Mouse (Mus musculus): ENCODE measurements around the gene Adh4. TPM values are rescaled to one million over a fixed set of nuclear protein-coding genes. Genes with fewer than 3 reads are reported as not detected.
A peak's percentile ranks its signal among the peaks of the same experiment; 100 is the strongest.
"Not testable (repeated sequence)": the region's sequence is repeated elsewhere in the genome, so short reads cannot be mapped to it uniquely, and the experiment has no call there.

The Adh4 gene
- total RNA-seq (2021): not detected
- long read RNA-seq, experiment 1: 0 reads
- long read RNA-seq, experiment 2: 0 reads

DNA sequence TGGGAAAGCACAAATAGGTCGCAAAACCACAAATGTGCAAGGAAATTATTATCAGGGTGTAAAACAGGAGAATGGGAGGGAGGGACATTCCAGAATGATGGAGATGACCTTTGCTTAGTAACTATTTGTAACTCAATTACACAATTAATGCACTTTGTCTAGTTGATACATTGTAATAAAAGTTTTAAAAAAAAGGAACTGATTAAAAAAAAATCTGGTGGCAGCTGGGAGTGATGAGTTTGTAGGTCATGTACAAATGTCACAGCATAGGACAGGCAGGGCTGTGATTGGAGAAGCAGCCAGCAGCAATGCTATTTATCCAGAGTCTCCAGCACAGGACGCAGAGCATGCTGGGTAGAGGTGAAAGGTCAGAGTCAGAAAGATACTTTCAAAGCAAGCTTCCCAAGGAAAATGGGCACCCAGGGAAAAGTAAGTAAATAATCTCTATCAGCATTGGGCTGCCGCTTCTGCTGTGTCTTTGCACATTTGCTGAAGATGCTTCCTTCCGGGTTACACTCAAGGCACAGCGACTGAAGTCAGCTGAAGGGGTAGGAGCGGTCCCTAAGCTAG, at the start of gene Adh4:
Adh4 (plus strand) TSS at position 346 of the 570 bp plus-strand sequence.
- intact Hi-C loops (cut with DNase I): no loop called here
- DNase-seq: no peak

DNA sequence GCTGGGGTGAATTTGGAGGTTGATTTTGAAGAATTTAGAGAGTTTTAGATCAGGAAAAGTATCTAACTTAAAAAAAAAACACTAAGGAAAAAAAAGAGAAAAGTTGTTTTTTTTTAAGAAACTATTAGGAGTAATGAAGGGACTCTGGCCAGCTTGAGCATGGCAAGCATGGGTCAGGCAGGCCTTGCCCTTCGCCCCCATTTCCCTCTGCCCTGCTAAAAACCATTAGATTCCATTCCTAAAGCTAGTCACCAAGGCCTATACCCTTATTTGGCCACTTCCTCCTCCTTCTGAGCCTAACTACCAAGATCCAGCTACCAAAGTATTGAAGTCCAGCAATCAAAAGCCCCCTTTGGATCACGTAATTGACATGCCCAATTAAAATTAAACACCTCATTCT, 49.1 kb upstream of the Adh4 start:
- DNase-seq: no peak
- intact Hi-C loops (cut with DNase I): no loop called here

DNA sequence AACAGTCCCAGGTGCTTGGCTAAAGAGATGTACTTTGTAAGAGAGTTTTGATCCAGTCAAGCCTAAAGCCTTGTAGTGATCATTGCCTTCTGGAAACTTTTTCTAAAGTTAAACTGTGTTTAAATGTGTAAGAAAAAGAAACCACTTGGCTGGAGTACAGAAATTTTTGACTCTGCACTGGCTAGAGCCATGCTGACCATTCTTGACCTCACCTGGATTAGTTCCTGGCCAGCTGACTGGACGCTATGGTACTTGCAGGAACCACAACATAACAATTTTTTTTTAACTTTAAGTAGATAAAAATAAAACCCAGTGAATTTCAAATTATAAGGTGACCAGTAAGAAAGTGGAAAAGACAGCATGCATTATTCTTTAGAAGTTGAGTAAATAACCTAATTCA, 45.7 kb upstream of the Adh4 start:
- intact Hi-C loops (cut with DNase I): no loop called here
- no peak for DNase-seq

DNA sequence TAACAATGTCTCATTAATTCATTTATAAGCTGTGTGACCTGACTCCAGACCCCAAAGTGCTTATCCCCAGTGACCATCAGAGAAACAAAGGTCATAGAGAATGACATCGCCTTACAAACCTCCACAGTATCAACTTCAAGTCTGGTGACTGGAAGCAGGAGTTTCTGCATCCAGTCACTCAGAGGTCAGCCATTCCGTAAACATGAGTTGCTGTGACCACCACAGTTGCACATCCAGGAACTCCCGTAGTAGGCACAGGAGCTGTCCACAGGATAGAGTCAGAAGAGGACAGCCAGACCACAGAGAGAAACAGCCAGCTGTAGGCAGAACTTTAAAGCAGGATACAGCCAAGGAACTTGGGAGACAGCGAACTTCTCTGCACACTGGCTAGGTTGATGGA, 45.0 kb upstream of the Adh4 start:
- DNase-seq; intact Hi-C loops (cut with DNase I): not testable (repeated sequence)

DNA sequence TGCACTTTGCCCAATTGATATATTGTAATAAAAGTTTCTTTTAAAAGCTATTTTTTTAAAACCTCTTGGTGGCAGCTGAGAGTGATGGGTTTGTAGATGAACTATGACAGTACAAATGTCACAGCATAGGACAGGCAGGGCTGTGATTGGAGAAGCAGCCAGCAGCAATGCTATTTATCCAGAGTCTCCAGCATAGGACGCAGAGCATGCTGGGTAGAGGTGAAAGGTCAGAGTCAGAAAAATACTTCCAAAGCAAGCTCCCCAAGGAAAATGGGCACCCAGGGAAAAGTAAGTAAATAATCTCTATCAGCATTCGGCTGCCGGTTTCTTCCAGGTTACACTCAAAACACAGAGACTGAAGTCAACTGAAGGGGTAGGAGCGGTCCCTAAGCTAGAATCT, 41.3 kb upstream of the Adh4 start:
- intact Hi-C loops (cut with DNase I): no loop called here
- DNase-seq: no peak

DNA sequence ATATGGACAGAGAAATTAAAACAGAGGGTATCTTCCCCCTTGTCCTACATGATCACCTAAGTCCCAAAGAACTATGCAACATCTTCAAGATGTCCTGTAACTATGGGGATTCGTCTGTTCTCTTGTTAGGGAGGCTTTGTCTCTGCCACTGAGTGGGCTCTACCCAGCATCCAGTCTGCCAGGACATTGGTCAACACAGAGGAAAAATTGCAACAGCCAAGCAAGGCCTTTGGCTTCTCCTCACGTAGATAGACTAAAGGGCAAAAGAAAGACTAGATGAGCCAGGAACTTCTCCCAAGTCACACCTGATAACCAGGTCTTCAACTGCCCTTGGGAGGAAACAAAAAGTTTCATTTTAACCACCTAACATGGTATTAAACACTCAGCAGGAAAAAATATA, 40.1 kb upstream of the Adh4 start:
- no peak for DNase-seq
- intact Hi-C loops (cut with DNase I): no loop called here

DNA sequence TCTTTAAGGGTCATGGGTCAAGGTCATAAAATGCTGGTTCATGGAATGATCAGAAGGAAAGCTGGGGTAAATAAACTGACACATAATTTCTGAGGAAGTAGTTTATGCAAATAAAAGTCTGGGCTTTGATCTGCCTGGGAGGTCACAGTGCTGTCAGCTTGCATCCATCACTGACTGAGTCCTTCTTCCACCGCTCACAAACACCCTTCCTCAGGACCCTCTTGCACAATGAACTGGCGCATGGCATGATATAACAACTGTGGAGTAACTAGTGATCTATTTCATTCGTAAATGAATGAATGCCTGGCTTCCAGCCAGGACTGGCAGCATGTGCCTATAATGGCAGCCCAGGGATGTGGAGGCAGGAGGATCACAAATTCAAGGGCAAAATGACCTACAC, 34.1 kb upstream of the Adh4 start:
- intact Hi-C loops (cut with DNase I): no loop called here
- DNase-seq: no peak

DNA sequence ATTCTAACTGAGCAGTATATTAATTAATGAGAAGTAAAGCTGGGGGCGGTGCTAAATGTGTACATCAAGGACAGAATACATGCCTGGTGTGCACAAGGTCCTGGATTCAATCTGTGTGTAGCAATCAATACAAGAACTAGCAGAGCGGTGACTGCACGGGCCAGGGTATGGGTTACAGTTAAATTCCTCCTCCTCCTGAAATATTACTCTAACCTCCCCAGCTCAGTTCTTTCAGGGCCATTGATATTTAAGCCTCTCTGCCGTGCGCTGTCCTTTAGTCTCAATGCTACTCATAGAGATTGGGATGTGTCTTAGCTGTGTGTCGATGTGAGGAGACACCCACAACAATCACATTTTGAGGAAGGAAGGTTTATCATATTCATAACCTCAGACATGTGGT, 28.1 kb upstream of the Adh4 start:
- DNase-seq: no peak
- intact Hi-C loops (cut with DNase I): no loop called here

DNA sequence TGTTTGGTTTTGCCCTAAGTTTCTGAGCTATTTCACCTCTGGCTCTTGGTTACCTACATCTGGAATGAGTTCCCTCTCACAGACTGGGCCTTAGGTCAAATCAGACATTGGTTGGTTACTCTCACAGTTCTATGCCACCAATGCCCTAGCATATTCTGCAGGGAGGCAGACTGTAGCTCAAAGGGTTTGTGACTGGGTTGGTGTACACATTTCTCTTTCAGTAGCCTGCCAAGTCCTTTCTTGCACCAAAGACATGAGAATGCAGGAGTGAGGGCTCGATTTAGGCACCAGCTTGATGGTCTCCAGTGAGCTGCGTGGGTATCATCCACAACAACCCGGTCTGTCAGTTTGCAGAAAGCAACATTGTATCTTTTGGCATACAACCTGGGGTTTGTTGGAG, 10.4 kb upstream of the Adh4 start:
- no peak for DNase-seq
- intact Hi-C loops (cut with DNase I): loop anchor here (1.0 to 5.0 kb wide), 3 partner anchors 168 to 207 kb away; no protein-coding TSS in a partner anchor

DNA sequence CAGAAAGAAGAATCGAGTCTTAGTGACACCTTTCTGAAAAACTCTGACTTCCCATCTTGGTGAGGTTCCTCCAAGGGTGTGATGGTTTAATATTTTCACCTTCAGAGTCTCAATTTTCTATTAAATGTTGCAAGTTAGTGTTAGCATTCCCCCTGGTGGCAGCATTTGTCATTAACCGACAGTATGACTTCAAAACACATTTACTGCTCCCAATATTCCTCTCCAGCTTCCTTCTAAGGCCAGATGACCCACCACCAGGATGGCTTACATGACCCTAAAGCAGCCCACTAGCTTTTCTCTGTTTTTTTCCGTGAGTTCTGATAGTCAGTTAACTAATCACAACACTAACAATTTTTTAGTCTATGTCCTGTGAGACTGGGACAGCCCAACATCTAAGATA, 9.9 kb upstream of the Adh4 start:
- peak; percentile 53 to 60 for DNase-seq
- intact Hi-C loops (cut with DNase I): loop anchor here (1.0 to 5.0 kb wide), 3 partner anchors 168 to 207 kb away; no protein-coding TSS in a partner anchor

DNA sequence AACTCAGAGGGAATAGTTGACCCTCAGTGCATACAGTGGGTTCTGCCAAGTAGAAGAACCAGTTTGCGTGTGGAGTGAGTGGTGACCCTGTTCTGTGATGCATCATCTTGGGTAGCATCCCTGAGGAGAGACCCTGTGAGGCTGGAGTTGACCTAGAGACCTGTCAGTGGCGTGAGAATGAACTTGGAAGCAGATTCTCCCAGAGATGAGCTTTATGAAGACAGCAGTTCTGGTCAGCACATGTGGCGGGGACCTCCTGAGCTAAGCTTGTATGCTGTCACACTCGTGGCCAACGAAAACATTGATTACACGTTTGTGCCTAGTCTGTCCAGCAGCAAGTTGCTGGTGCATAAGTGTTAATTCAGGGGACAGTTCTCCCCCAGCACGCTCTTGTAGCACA, 9.4 kb upstream of the Adh4 start:
- DNase-seq: peak in 1 of 2 experiments; percentile 2
- intact Hi-C loops (cut with DNase I): loop anchor here (1.0 to 5.0 kb wide), 3 partner anchors 169 to 208 kb away; no protein-coding TSS in a partner anchor

DNA sequence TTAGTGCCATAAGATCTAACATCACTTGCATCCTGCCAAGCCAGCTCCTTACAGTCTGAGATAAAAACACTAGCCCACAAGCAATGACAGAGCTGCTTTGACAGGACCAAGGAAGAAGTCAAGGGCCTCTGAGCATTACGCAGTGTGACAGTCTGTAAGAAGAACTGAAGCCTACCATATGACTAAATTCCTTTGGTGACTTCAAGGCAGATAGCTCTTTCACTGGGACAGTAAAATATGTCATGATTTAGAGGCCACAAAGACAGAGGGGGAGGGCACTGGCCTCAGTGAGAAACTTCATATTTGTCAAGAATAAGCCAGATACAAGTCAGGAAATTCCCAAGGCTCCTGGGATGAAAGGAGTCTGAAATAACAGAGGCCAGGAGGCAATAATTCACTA, 7.3 kb upstream of the Adh4 start:
- intact Hi-C loops (cut with DNase I): loop anchor here (5.0 kb wide), 1 partner anchor 171 kb away; no protein-coding TSS in a partner anchor
- DNase-seq: no peak

DNA sequence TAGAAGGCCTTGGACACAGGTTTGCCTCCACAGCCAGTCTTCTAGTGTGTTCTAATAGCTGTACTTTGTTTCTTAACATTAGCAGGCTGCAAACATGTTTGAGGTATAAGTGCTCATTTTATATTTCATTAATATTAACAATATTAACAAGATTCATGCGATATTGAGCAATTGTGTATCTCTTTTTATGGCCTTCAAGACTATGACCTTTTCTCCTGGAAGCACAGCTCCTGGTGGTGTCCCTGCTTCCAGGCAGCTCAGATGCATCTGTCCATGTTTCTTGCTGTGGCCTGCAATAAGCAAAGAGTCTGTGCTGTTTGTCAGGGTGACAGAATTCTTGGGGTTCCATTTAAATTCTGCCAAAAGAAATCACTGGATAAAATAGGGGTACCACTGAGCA, 5.7 kb upstream of the Adh4 start:
- DNase-seq: no peak
- intact Hi-C loops (cut with DNase I): loop anchor here (5.0 kb wide), 1 partner anchor 172 kb away; no protein-coding TSS in a partner anchor

DNA sequence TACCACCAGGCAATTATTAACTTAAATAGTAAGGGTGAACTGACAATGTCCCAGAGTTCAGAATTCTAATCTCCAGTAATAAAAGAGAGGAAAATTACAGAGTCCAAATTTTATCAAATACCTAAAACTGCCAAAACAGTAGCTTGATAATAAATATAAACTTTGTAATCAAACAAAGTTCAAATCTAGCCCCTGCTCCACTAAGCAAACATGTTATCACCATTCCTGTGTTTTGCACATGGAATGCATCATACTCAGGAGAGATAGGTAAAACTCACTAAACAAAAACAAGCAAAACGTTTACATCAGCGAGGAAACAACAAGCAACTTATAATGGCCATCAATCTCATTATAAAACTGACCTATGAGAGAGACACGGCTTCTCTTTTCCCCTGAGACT, 5.1 kb upstream of the Adh4 start:
- intact Hi-C loops (cut with DNase I): no loop called here

DNA sequence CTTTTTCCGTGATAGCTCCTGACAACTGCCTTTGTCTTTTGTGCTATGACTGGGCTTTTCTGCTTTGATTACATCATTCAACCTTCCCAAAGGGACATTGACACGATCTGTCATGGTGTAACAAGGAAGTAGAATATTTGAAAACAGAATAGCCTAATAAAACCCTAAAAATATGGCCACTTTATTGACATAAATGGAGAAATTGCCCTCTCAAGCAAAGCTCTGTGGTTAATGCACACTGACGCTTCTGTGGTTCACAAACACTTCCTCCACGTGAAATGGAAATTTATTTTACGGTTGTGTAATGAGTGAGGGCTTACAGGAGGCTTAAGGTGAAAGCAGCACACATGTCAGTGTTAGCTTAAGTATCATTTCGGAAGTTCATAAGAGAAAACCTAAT, 4.1 kb downstream of the Adh4 start:
- intact Hi-C loops (cut with DNase I): no loop called here
- no peak for DNase-seq

More for the DNA sequence above, 5.1 kb upstream of the Adh4 start:
- no peak for DNase-seq

DNA sequence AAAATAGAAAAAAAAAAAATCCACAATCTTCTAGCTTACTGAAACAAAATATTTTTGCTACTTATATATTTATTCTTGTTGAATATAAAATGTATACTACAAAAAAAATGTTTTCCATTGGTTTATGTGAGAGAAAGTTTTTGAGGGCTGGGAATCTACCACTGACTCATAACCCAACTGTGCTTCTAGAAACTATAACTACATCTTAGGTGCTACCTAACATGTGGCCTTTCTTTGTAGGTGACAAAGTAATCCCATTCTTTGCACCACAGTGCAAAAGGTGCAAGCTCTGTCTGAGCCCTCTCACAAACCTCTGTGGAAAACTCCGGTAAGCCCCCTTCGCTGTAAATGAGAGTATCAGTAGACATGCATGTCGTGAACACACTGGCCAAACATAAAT, 5.1 kb downstream of the Adh4 start:
- no peak for DNase-seq
- intact Hi-C loops (cut with DNase I): no loop called here

DNA sequence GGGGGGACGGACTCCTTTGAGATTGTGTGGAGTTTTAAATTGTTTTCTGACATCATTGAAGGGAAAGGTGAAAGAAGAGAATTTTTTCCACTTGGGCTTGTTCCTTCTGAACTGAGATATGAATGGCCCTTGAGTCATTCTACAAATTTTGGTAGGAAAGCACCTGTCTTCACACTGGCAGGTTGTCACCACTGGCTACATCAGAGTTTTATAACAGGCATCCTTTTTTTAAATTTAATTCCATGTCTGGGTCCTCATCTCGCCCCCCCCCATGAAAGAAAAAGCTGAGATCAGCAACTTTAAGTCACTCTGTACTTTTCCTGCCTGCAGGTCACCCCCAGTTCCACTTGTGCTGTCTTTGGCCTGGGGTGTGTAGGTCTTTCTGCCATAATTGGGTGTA, 8.4 kb downstream of the Adh4 start:
- intact Hi-C loops (cut with DNase I): no loop called here
- no peak for DNase-seq

DNA sequence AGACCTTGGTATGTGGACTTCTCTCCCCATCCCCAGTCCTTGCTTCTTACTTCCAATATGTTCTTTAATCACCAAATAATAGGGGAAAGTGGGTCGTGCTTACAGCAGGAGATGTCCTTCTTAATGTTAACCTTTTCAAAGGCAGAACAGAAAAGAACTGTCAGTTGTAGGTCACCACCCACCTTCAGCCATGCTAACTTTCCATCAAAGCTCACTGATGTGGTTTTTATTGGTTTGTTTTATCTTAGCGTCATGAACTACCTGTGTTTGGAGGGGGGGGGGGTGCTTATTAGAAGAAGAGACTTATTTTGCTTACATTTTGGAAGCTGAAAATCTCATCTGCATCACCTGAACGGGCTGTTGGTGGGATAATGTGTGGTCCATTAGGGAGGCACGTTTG, 9.0 kb downstream of the Adh4 start:
- no peak for DNase-seq
- intact Hi-C loops (cut with DNase I): no loop called here

DNA sequence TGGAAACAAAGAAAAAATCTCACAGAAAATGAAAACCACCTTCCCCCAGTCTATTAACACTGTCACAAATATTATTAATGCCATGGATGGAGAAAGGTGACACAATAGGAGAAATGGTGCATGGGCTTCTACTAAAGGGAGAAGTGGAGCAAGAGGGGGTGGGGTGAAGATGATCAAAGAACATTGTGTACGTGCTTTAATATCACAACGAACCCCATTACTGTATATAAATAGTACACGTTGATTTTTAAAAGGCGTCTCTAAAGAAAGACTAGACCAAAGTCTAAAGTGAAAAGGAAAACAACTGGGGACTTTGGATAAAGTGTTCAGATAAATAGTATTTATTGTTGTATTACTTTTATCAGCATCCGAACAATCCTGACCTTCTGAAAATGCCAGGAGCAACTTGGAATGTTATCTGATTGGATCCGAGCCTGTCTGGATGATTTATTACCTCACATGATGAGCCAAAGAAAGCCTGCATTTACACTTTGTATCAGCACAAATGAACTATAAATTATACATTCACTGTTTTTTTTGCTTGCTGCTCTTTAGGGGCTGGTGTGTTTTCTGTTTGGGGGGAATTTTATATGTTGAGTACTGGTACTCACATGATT, 15.2 kb downstream of the Adh4 start:
- DNase-seq: no peak
- intact Hi-C loops (cut with DNase I): loop anchor here (5.0 kb wide), 1 partner anchor 648 kb away; no protein-coding TSS in a partner anchor

DNA sequence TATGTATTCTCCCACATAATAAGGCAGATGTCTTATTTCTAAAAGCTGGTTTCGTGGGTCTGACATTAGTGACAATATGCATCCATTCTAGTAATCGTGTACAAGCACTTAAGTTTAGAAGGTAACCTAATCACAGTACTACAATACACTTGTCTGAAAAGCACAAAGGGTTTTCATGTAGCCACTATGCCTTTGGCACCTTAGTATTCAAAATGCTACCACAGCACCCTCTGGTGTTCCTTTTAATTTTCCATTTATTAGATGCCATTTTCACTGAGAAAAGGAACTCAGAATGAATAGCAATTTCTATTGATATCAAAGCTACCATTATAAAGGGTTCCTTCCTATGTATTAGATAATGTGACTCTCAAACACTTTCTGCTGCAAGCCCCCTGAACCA, 16.6 kb downstream of the Adh4 start:
- intact Hi-C loops (cut with DNase I): loop anchor here (1.0 to 5.0 kb wide), 3 partner anchors 209 to 650 kb away; no protein-coding TSS in a partner anchor
- peak in 1 of 2 experiments; percentile 19 for DNase-seq

DNA sequence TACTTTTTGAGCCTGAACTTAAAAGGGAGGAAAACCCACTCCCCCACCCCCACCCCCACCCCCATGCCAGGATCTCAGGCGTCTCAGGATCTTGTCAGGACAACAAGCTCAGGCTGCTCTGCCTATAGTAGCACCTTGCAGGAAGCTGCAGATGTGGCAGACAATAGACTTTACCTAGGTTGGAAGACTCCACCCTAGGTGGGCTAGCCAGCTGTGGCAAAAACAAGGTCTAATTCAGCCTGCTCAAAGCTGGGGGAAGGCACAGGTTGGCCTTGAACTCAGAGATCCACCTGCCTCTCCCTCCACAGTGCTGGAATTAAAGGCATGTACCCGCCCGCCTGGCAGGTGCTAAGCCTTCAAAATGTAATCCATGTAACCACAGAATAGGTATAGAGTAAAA, 23.4 kb downstream of the Adh4 start:
- no peak for DNase-seq

DNA sequence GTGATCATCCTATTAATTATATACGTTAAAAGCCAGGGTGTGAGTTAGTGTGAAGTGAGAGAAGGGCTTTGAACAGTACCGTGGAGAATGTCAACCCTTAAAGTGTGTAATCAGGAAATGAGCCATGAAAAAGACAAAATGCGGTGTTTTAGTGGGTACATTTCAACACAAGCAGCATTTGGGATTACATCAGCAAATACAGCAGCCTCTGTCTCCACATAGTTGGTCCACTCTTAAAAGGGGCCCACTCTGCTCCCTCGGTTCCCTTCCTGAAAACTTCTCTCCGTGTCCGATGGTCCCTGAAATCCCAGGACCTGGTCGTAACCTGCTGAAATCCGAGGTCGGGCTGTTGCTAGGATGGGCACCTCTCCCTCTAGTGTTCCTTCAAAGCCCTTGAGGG, 26.9 kb downstream of the Adh4 start:
- DNase-seq: no peak
- intact Hi-C loops (cut with DNase I): loop anchor here (5.0 to 10.0 kb wide), 2 partner anchors 85 to 463 kb away; partner anchors contain the start of gene Eif4e

More for the DNA sequence above, 23.4 kb downstream of the Adh4 start:
- intact Hi-C loops (cut with DNase I): no loop called here

Data from heart, postnatal 14 days (tissue).